Mouse (Mus musculus): Measurements from ENCODE around the gene Drd1.
A peak's percentile ranks its signal among the peaks of the same experiment; 100 is the strongest.

Drd1 gene

DNA sequence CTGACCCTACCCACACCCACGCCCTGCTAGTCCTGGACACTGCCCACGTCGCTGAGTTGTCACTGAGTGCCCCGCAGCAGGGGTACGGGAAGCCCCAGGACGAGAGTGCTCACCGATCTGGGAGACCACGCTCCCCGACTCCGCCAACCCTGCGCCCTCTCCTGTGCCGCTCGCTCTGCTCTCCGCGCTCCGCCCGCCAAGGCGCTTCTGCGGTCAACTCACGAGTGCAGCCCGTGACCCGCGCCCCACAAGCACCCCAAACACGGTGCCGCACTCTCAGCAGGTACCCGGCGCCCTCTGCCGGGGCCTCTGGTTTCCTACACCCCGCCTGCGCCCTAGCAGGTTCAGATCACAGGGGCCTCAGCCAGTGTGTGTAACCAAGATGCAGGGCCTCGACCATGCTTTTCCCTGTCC lies at the start of gene Drd1:
Gene Drd1, minus strand, starts transcription at position 258 of the 414 bp plus-strand sequence.
- DNase-seq (ENCODE audit: inconsistent ontology term): peak; percentile 77

DNA sequence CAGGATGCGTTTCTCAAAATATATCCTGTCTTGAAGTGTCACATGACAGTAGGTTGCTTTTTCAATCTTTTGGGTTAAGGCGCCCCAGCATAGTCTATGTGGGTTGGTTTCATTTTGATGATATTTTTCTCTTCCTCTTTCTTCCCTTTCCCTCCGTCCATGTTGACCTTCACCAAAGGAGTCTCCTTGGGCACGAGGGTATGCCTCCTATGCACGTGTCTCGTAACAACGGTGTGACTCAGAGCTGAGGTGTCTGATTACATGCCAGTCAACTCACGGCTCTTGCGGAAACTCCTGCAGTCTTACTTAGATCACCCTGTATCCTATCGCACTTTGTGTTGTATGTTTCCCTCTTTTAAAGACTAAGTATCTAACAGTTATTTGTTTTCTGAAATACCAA lies 48.4 kb upstream of the Drd1 start:
- DNase-seq (ENCODE audit: inconsistent ontology term): no peak

DNA sequence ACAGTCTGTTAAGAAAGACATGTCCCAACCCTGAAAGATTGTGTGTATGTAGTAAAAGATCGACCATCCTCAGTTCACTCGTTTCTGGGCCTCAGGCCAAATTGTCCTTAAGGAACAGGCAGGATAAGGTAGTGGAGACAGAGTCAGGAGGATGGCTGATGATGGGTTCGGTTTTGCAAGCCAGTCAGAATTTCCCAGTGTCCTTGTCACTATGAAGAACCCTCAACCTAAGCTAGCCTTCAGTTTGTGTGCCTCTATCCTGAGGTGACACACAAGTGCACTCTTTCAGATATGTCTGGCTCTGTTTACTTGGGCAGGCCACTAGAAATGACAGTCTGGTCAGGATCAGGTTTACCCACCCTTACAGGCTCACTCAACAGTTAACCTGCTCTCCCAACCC lies 47.8 kb upstream of the Drd1 start:
- no peak for DNase-seq (ENCODE audit: inconsistent ontology term)

DNA sequence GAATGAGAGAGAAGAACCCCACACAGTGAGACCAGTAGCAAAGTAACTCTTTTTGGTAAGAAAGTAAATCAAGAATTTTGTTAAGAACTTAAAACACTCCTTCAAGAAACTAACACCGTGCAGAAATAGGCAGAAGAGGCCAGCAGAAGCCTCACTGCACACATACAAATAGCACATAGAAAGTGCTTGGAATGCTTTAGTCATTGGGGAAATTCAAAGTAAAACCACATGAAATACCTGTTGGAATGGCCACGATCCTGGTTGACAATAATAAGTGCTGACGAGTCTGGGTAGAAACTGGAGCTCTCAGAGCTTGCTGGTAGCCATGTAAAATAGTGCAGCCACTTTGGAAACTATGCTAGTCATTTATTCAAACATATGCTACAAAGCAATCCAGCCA lies 46.6 kb upstream of the Drd1 start:
- peak; percentile 76 for DNase-seq (ENCODE audit: inconsistent ontology term)

DNA sequence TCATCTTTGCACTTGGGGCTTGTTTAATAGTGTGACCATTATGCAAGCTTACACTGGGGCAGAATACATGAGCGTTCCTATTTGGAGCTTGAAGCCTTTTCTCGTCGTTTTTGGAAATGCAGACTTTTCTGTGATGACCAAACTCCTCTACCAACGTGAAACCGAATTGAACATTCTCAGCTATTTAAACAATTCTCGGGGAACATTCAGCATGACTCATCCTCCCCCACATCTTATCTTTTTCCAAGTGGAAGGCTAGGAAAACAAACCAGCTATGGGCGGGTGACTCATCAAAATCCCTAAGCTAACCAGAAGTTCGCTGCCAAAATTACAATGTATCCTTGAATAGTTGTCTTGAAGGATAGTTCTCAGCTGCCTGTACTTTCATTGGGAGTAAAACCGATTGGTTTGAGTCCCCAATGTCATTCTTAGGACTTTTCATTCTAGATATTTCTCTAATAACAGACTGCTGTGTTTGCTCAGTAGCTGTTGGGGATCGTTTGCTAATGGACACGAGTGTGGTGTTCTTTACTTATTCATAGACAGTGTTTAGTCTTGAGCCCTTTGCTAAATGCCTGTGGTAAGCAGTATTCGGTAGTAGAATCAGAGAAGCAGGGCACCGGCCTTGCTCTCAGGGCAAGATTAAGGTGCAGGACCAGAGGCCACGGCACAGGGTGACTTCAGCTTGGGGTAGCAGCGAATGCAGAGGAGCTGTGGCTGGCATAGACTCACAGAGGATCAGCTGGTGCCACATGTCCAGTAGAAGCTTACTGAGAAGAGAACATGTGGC lies 45.7 kb upstream of the Drd1 start:
- peak; percentile 88 for DNase-seq (ENCODE audit: inconsistent ontology term)

DNA sequence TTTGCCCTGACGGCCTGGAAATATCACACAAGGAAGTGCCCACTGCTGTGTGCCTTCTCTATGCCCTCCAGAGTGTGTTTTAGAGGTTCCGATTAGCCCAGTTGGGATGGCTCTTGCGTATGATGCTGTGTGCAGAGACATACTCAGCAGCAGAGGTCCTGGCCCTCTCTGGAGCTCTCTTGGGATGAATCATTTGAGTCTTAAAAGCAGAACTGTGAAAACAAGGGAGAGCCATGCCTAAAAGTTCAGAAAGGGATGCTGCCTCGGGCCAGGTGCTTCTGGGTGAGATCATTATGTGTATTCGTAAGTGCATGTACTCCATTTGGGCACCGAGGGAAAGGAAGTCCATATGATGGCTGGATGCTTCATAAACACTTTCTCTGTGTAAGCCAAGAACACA lies 42.3 kb upstream of the Drd1 start:
- no peak for DNase-seq (ENCODE audit: inconsistent ontology term)

DNA sequence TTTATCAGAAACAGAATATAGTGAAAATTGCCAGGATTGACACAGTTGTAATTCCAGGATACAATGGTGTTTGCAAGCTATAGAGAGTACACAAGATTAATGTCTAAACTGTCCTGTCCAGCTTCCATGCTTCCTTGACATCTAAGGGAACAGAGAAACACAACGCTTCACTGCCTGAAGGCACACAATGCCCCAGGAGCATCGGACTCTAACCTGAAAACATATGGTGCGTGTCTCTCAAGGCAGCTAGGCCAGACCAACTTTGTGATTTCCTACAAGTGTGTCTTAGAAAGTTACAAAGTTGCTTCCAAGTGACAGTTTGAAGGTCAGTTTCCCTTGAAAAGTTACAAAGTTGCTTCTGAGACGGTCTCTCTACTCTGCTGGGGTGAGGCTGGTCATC lies 41.7 kb upstream of the Drd1 start:
- no peak for DNase-seq (ENCODE audit: inconsistent ontology term)

DNA sequence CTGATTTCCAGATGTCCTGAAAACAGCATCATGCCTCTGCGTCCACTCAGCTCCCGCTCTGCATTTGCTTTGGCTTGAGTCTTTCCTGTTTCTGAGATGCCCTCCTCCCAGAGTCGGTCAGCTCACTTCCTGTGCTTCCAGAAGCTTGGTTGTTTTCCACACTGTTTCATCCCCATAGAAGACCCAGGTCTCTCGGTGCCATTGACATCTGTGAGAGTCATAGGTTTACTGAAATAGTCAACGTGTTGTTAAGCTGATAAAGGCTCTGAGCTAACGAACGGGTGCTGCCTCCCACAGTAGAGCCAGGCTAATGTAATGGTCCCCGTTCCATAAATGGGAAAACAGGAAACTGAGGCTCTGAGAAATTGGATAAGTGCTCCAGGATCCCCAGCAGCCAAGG lies 40.2 kb upstream of the Drd1 start:
- DNase-seq (ENCODE audit: inconsistent ontology term): no peak

DNA sequence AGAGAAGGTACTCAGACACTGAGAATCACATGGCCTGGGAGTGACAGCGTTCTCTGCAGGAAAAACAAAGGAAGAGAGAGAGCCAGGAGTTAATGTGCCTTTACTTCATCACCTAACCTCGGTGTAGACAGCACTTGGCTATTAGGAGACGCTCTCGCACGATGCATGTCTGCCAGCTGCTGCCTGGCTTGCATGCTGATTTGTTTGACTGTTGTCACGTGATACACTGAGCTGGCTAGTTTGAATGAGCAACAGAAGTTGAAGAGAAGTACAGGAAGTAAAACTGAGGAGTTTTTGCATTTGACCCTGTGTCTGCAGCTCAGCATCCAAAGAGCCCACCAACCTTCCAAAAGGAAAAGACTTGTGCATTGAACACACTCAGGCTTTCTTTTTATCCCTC lies 39.5 kb upstream of the Drd1 start:
- no peak for DNase-seq (ENCODE audit: inconsistent ontology term)

DNA sequence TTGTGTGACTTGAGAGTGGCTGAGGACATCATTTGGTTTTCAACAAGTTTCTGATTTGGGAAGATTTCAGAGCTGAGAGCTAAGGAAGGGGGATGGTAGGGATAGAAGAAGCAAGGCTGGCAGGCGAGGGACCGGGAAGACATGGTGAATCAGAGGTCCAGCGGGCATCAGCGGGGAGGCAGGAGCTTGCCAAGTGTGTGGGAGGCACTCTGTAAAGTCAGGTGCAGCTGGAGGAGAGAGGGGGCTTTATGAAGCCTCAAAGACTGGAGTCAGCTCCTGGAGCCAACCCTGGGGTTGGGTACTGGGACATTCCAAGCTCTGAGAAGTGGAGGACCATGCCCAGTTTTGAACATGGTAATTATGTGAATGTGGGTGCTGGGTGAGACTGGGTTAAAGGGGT lies 38.8 kb upstream of the Drd1 start:
- peak; percentile 35 for DNase-seq (ENCODE audit: inconsistent ontology term)

DNA sequence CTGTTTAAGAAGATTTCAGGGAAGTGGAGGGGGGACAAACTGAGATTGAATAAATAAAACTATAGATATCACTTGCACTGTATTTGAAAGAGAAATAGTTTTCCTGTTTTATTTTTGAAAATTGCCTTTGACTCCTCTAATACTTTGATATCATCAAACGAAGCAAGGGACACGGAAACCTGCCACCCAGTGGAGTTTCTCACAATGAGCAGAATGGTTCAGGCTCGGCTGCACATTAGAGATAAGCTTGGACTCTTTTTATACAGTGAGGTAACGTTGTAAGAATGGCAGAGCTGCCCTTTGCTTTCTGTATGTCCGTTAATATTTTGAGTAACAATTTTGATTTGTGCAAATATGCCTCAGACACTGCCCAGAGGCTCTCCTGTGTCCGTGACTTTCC lies 36.2 kb upstream of the Drd1 start:
- no peak for DNase-seq (ENCODE audit: inconsistent ontology term)

DNA sequence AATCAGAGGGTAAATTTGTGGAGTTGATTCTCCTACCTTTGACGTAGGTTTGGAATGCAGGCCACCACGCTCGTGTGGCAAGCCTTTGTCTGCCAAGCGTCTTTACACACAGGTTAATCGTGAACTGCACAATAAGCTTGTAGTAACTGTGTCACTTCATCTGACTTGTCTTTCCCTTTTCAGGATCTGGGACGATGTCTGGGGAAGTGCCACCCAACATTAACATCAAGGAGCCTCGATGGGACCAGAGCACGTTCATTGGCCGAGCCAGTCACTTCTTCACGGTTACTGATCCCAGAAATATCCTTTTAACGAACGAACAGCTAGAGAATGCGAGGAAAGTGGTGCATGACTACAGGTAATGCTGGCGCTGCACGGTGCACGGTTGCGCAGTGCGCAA lies 29.8 kb upstream of the Drd1 start:
- DNase-seq (ENCODE audit: inconsistent ontology term): no peak

DNA sequence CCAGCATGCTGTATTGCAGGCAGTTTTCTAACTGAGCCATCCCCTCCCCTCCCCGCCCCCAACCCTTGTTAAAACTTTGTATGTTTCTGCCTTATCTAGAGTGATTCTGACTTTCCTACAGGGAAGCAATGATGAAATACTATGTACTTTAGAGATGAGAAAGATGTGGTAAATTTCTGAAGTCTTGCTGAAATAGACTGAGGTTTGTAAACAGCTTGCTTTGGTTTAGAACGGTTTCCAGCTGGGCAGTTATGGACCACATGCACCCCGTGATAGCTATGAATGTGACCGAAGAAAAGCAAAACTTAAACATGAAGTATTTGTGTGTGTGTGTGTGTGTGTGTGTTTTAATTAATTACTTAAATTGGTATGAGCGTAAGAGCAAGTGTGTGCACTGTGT lies 29.3 kb upstream of the Drd1 start:
- DNase-seq (ENCODE audit: inconsistent ontology term): no peak

DNA sequence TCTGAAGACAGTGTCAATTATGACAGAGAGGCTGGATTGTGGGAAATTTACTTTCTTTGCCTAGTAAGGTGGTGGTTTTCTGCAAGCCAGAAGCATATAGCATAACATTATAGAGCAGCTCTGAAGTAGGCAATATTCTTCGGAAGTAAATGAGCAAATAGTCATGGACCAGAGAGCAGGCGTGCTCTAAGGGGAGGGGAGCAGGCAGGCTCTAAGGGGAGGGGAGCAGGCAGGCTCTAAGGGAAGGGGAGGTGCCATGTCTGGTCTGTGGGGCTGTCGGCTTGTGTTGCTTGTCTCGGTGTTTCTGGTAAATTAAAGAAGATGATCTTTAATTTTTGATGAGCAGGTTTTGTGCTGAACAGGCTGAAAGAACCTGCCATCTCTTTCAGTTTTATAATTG lies 28.7 kb upstream of the Drd1 start:
- no peak for DNase-seq (ENCODE audit: inconsistent ontology term)

DNA sequence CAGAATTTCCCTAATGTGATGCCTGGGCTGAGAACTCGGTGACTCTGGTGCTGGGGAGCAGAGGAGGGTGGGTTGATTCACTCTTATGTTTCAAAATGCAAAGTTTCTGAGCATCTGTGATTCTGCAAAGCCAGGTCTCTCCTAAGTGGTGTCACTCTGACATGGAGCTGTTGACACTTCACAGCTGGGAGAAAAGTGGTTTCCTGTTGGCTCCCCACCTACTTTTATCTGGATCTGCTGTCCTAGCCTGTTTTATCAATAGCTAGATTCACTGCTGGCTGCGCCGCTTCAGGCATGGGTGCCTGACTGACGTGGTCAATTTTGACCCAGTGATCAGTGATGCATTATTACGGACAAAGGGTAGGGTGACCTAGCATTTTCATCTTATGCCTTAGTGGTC lies 27.4 kb upstream of the Drd1 start:
- no peak for DNase-seq (ENCODE audit: inconsistent ontology term)

DNA sequence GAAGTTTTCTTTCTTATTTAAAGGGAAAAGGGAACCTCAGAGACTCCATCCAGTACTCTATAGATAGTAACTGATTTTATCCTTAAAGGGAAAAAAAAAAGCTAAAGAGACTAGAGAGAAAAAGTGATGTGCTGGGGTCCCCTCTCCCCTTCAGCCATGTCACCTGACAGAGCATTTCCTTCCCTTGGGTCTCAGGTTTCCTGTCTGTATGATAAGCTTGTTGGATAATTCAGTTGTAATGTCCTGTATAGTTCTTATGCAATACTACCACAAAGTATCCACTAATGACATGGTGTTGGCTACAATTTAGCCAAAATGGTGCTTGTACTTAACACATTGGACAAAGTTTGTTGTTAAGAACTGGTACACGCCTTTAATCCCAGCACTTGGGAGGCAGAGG lies 25.3 kb upstream of the Drd1 start:
- DNase-seq (ENCODE audit: inconsistent ontology term): no peak

DNA sequence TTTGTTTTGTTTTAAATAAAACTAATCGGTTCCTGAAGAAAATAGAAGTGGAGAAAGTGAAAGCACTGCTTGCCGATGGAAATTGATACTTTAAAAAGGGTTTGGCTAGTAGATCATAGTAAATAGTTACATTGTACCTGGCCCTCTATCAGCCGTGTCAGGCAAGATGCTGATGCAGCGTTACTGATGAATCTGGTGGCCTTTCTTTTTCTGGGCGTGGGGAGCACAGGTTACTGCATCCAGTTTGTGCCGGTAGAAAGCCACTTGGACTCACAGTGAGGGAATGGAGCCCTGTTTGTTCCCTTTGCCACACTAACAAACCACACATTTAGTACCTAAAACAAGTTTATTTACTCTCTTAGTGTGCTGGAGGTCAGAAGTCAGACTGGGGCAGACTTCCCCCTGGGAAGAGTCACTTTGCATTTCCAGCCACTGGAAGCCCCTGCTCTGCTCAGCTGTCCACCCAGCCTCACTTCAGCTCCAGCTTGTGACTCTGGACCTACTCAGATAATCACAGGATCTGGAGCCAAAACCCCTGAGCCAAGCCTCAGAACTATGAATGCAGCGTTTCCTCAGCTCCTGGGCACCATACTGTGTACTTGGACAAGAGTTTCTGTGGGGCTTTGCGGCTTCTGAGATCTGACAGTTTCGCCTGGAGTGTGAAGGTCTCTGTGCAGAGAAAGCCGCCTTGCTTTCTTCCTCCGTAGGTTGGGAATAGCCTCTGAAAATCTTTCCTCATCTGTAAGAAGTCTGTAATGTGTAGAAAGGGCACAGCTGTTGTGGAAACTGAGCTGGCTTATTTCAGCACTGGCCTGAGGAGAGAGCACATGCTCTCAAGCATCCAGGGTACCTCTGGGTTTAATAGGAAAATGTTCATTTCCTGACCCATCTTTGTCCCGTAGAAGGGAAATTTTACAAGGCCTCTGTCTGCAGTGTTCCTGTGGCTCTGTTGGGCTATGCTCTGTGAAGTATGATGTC lies 24.6 kb upstream of the Drd1 start:
- peak; percentile 34 for DNase-seq (ENCODE audit: inconsistent ontology term)

DNA sequence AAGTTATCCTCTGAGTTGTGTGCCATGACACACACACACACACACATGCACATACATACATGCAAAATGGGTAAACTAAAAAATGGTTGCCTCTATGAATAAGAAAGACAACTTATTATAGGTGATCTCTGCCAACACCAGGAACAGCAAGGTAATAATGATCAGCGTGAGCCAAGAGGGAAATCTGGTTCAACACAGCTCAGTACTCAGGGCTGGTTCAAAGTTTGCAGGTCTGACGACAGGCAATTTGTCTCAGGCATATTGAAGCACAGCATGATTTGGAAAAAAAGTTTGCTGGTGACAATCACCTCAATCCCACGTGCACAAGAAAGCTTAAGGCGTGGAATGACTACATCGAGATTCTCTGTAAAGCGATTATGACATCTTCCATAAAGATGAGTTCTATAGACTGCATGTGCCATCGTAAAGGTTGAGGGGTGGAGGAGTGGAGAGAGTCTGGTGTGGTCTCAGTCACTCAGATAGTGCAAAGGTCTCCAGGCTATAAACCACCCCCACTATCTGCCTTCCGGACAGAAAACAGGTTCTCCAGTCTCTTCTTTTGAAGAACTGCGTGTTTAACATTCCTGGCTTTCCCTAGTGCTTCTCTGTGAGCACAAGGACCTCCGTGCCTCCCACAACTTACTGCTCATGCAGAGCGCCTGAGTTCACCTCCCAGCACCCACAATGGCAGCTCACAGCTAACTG lies 22.1 kb upstream of the Drd1 start:
- DNase-seq (ENCODE audit: inconsistent ontology term): no peak

DNA sequence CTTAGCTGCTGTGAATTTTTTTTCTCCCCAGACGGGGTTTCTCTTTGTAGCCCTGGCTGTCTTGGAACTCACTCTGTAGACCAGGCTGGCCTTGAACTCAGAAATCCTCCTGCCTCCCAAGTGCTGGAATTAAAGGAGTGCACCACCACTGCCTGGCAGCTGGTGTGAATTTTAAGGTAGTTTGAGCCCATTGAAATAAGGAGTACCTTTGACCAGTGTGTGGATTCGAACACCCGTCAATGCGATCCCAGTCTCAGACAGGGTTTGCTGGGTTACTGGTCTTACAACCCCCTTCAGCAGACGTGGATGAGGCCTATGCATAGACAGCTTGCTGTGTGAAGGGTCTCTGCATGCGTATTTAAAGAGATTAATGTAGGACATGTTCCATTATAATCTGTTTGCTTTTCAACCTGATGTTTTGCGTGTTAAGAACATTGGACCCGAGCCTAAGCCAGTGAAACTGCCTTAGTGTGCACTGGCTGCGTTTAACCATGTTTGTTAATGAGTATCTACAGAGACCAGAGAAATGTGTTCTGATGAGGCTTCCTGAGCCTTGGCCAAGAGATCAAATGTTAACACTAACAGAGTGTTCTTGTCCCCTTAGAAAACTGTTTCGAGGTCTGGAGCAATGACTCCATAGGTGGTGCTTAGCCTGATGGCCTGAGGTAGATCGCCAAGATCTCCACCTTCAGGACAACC lies 21.4 kb upstream of the Drd1 start:
- no peak for DNase-seq (ENCODE audit: inconsistent ontology term)

DNA sequence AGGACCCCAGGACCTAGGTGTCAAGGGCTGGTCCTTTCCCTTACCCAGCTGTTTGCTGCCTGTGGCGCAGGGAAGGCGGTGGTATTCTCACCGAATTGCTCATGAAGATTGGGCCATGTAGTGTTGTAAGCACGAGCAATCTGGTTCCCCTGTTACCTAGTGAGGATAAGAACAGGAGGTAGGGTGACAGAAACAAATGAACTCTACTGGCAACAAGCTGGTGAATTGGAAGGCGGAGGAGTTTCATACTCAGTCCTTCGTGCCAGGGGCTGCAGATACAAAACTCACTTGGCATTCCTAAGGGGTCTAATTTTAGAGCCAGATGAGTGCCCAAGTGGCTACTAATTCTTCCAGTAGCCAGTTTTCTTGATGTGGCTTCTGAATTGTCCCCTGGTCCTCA lies 20.5 kb upstream of the Drd1 start:
- DNase-seq (ENCODE audit: inconsistent ontology term): no peak

DNA sequence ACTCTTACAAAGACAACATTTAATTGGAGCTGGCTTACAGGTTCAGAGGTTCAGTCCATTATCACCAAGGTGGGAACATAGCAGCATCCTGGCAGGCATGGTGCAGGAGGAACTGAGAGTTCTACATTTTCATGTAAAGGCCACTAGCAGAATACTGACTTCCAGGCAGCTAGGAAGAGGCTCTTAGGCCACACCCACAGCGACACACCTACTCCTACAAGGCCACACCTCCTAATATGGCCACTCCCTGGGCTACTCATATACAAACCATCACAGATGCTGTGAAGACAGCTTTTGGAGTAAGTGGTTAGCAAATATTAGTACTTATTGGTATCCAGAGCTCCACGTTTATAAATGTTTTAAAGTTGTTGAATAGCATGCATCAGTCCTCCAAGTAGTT lies 19.9 kb upstream of the Drd1 start:
- no peak for DNase-seq (ENCODE audit: inconsistent ontology term)

DNA sequence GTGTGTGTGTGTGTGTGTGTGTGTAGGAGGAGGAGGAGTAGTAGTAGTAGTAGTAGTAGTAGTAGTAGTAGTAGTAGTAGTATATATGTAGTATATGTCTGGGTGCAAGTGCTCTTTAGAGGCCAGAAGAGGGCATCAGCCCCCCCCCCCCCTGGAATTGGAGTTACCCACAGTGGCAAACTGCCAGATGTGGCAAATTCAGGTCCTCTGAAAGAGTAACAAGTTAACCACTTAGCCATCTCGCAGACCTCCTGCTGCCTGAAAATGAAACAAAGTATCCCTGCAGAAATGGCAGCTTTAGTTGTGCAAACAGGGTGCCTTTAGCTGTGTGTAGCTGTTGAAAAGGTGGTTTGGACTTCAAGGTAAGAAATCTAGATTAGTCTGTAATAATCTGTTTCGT lies 18.0 kb upstream of the Drd1 start:
- peak; percentile 44 for DNase-seq (ENCODE audit: inconsistent ontology term)

Measured in Muller cell, postnatal 12 days (primary cell).